Mouse (Mus musculus) midbrain, postnatal 0 days (tissue): ENCODE results near the gene Vcpkmt. TPM values are rescaled to one million over a fixed set of nuclear protein-coding genes. Genes with fewer than 3 reads are reported as not detected.
A peak's percentile ranks its signal among the peaks of the same experiment; 100 is the strongest.

Experiments
- ATAC-seq: fragments of 200-750 bp; cut with Nextera tagmentation; 2 replicates; pipeline ENCODE4 v1.8.0; 2017; ENCODE audit warnings: moderate number of reproducible peaks, mild to moderate bottlenecking, moderate TSS enrichment, moderate library complexity; ENCODE audit not compliant: low FRiP score
- DNase-seq: peaks from one replicate; pipeline ENCODE4 v3.0.0-alpha.2; 2015; ENCODE audit warnings: low spot score
- H3K27ac ChIP-seq: fragments of 300-500 bp; sonication (generic); 2 replicates; pipeline ENCODE4 v1.5.1; 2014; ENCODE audit warnings: low read depth, mild to moderate bottlenecking, low read length, mixed read lengths
- H3K27me3 ChIP-seq: fragments of 300-500 bp; sonication (generic); 2 replicates; pipeline ENCODE4 v1.6.1; 2014; ENCODE audit warnings: low read length, control low read depth, mixed read lengths; ENCODE audit not compliant: insufficient read depth
- H3K36me3 ChIP-seq: fragments of 300-500 bp; sonication (generic); 2 replicates; pipeline ENCODE4 v1.6.1; 2014; ENCODE audit warnings: low read length, control low read depth, mixed read lengths; ENCODE audit not compliant: insufficient read depth
- H3K4me1 ChIP-seq: fragments of 300-500 bp; sonication (generic); 2 replicates; pipeline ENCODE4 v1.6.1; 2014; ENCODE audit warnings: mild to moderate bottlenecking, control low read depth, antibody characterized with exemption, low read length, mixed read lengths; ENCODE audit not compliant: insufficient read depth
- H3K4me2 ChIP-seq: fragments of 300-500 bp; sonication (generic); 2 replicates; pipeline ENCODE4 v1.6.1; 2014; ENCODE audit warnings: low read depth, mild to moderate bottlenecking, low read length, mixed read lengths; ENCODE audit not compliant: poor library complexity, severe bottlenecking
- H3K4me3 ChIP-seq: fragments of 300-500 bp; sonication (generic); 2 replicates; pipeline ENCODE4 v1.5.1; 2014; ENCODE audit warnings: low read depth, mild to moderate bottlenecking, low read length, moderate library complexity
- H3K9ac ChIP-seq: fragments of 300-500 bp; sonication (generic); replicated peaks from 2 replicates; pipeline ENCODE4 v1.6.1; 2014; ENCODE audit warnings: mild to moderate bottlenecking, low read length, moderate library complexity, mixed read lengths; ENCODE audit not compliant: poor library complexity, severe bottlenecking
- H3K9me3 ChIP-seq: fragments of 300-500 bp; sonication (generic); 2 replicates; pipeline ENCODE4 v1.6.1; 2016; ENCODE audit warnings: low read length, control low read depth
- CTCF ChIP-seq: IDR thresholded peaks from 2 replicates; pipeline ENCODE4 v1.5.1; 2016; ENCODE audit warnings: antibody characterized with exemption, mild to moderate bottlenecking
- WGBS: fragments of 180-500 bp; shearing (Covaris S2); extraction: QIAGEN DNeasy Blood & Tissue Kit; methylation state at CpG from one replicate; pipeline ENCODE4 v1.1.7; 2014; 5-methylcytosine and 5-hydroxymethylcytosine counted together
- microRNA-seq: library from miRNA; unstranded; fragments of <30 nt; microRNA quantifications from one replicate; pipeline ENCODE4, GENCODE M21; 2016; ENCODE audit warnings: borderline number of aligned reads
- polyA plus RNA-seq: library from polyadenylated mRNA; unstranded; fragments of >200 nt; fragmentation: Nextera tagmentation; extraction: Ambion mirVana; gene quantifications from 2 replicates; pipeline ENCODE4 v1.2.1, GENCODE M21; 2015
- total RNA-seq: library from RNA; depleted of rRNA; stranded (reverse); fragments of >200 nt; gene quantifications from 2 replicates; pipeline ENCODE4 v1.2.3, GENCODE M21; 2014; rRNA removed

The Vcpkmt gene
- total and polyA plus RNA-seq, 2 experiments from 2014 or later, result 9.4 to 32.5 TPM

DNA sequence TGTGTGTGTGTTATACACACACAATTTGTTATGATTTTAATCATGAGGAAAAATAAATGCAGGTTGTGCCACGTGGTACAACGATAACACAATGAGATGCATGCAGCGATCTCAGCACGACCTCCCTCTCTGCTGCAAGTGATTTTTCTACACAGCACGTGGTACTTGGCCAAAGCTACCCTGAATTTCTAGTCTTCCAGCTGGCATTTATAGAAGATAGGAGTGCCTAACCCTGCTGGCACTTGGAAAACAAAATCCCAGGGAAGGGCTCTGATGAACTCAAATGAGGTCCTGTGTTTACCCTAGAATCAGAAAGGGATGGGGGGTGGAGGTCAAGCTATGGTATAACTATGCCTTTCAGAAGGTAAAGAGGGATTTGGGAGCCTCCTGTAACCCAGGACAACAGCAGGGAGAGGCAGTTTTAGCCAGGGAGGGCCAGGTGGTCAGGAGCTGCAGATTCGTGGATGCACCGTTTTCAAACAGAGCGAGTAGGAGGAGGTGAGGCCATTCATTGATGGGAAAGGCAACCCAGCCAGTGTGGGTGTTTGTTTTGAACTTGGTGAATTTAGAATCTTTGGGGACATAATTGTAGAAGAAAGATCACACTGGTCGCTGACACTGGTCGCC, 46.1 kb downstream of the Vcpkmt start:
- no peak overlapping the region for H3K27ac ChIP-seq
- no peaks in the 10 kb centered on the region for H3K36me3 ChIP-seq
- no peak for DNase-seq
- no peaks in the 10 kb centered on the region for H3K27me3 ChIP-seq
- ATAC-seq, result no peak
- H3K4me3 ChIP-seq, result no peak overlapping the region
- H3K4me2 ChIP-seq, result 0 out of 2 replicates have a peak overlapping the region, but pooled peaks have one; percentile 20
- no peaks in the 10 kb centered on the region for H3K4me1 ChIP-seq
- no peak for TF ChIP-seq CTCF
- no peak overlapping the region for H3K9ac ChIP-seq
- no peaks in the 10 kb centered on the region for H3K9me3 ChIP-seq
- WGBS, result 55% methylated on average over 10 of the region's 10 CpGs

DNA sequence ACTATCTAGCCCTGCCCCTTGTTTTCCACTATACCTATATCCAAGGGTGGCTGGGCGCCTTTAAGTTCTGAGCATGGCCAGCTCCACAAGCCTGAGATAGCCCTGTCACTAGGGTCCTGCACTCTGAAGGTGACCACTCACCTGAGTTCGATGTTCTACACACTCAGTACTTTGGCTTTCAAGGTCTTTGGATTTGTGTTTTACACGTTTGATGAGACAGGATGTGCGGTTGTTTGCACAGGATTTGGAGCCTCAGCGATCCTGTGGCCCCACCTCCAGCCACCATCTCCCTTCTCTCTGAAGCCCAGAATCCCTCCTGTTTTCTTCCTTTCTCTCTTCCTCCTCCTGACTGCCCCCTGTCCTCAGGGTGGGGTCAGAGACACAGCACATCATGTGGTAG, 49.6 kb downstream of the Vcpkmt start:
- ATAC-seq (no peak), DNase-seq (no peak)
- H3K4me2 ChIP-seq, result no peak overlapping the region
- 82% methylated on average over 5 of the region's 5 CpGs for WGBS
- TF ChIP-seq CTCF, result no peak
- H3K9me3 ChIP-seq, result no peaks in the 10 kb centered on the region
- no peaks in the 10 kb centered on the region for H3K27me3 ChIP-seq
- H3K27ac ChIP-seq, result no peak overlapping the region
- H3K36me3 ChIP-seq, result no peaks in the 10 kb centered on the region
- H3K4me3 ChIP-seq, result no peak overlapping the region
- no peaks in the 10 kb centered on the region for H3K4me1 ChIP-seq
- H3K9ac ChIP-seq, result no peak overlapping the region

DNA sequence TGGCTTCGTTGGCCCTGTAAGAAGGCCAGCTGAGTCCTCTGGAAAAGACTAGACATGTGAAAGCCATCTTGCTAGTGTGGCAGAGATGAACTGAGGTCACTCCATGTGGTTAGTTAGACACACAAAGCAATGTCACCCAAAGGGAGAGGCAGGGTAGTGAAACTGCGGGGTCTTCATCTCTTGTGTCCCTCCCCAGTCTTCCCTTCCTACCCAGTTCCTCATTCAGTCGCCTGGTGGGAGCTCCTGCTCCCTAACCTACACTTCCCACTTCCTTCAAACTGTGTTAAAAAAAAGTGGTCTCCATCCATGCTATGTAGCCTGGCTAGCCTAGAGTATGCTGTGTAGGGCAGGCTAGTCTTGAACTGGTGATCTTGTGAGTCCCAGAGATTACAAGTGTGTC, 50.3 kb downstream of the Vcpkmt start:
- no peak overlapping the region for H3K4me2 ChIP-seq
- H3K9me3 ChIP-seq, result no peaks in the 10 kb centered on the region
- H3K4me3 ChIP-seq, result no peak overlapping the region
- WGBS, result 93% methylated on average over 3 of the region's 3 CpGs
- H3K36me3 ChIP-seq, result no peaks in the 10 kb centered on the region
- DNase-seq (no peak), ATAC-seq (no peak)
- TF ChIP-seq CTCF, result no peak
- H3K4me1 ChIP-seq, result no peaks in the 10 kb centered on the region
- no peak overlapping the region for H3K9ac ChIP-seq
- H3K27ac ChIP-seq, result no peak overlapping the region
- no peaks in the 10 kb centered on the region for H3K27me3 ChIP-seq

DNA sequence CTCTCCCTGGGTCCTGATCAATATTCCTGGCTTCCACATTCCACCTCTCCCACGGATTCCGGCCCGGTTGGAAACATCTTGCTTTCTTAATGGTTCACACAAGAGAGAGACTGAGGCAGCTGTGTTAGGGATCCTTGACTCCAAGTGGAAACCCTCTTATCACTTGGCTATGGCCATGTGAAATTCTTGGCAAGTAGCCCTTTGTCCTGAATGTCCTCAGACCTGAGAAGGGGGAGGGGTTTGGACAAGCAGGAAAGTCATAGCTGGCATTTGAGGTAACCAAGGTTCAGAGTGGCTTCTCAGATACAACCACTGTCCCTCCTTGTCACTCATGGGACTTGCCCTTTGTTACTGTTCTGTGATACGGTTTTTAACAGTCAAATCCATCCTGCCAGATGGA, 50.7 kb downstream of the Vcpkmt start:
- WGBS, result 85% methylated on average over 4 of the region's 4 CpGs

DNA sequence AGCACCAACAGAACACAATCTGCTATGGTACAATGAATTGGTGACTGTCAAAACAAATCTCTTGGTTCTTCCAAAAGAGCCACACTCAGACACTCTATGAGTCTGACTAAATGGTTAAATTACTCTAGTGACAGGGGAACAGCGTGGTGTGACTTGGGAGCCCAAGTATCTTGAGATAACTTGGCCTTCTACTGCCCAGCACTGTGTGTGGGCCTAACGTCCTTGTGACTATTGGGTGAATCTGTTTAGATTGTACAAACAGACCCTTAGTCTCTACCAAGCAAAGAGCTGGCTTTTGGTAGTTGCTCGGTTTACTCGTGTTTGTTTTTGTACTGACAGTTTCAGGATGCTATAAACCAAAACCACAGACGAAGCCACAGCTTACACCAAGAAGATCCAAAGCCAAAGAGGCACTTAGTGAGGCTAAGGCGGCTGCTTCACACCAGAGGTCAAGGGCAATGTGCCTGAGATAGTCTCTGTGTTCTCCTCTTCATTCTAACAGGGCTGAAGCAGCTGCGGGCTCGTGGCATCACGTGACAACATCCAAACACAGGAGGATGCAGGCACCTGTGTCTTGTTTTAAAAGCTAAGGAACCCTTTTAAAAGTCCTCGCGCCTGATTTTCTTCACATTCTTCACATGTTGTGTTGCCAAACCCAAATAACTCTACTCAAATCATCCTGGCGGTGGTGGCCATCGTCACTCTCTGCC, 53.0 kb downstream of the Vcpkmt start:
- H3K4me2 ChIP-seq, result no peak overlapping the region
- no peak overlapping the region for H3K4me3 ChIP-seq
- H3K9me3 ChIP-seq, result no peaks in the 10 kb centered on the region
- WGBS, result 86% methylated on average over 13 of the region's 13 CpGs
- no peak overlapping the region for H3K9ac ChIP-seq
- H3K4me1 ChIP-seq, result no peaks in the 10 kb centered on the region
- no peaks in the 10 kb centered on the region for H3K27me3 ChIP-seq
- H3K27ac ChIP-seq, result no peak overlapping the region
- no peaks in the 10 kb centered on the region for H3K36me3 ChIP-seq
- no peak for ATAC-seq
- no peak for DNase-seq
- TF ChIP-seq CTCF, result no peak

More for the DNA sequence above, 50.7 kb downstream of the Vcpkmt start:
- Histone ChIP-seq H3K9ac (no peak overlapping the region), H3K4me2 (no peak overlapping the region), H3K27me3 (no peaks in the 10 kb centered on the region), H3K4me1 (no peaks in the 10 kb centered on the region), H3K36me3 (no peaks in the 10 kb centered on the region), H3K27ac (no peak overlapping the region), H3K9me3 (no peaks in the 10 kb centered on the region), H3K4me3 (no peak overlapping the region)
- DNase-seq, result no peak
- no peak for TF ChIP-seq CTCF
- ATAC-seq, result no peak

DNA sequence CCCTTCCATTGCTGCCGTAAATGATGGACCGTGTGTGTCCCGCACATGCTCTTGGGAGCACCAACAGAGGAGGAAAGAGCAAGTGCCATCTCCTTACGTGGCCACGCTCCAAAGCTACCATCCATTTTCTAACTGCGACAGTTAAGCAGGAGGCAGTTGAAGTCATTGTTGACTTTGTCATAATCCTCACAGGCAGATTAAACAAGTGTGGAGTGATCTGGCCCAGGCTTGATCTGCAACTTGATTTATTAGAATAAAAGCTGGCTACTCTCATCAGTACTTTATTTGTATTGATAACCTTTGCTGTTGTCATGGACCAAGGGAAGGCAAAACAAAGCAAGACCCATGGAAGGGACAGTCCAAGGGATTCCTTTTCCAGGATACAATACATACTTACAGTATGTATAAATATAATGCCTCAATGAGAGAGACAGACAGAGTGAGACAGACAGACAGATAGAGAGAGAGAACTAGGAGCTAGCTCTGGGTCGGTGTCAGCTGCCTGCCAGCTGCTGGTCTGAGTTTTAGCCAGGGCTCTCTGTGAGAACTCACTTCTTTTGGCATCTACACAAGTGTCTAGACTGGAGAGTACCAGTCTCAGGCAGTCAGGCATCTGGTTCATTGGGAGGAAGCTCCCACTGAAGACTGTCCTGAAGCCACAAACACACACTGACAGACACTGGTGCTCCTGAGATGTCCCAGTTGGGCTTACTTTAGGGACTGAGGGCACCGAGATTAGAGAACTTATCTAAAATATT, 54.4 kb downstream of the Vcpkmt start:
- H3K27me3 ChIP-seq, result no peaks in the 10 kb centered on the region
- WGBS, result 92% methylated on average over 8 of the region's 8 CpGs
- TF ChIP-seq CTCF, result no peak

More for the DNA sequence above, 54.4 kb downstream of the Vcpkmt start:
- Histone ChIP-seq H3K4me2 (no peak overlapping the region), H3K4me1 (no peaks in the 10 kb centered on the region), H3K36me3 (no peaks in the 10 kb centered on the region), H3K9ac (no peak overlapping the region), H3K4me3 (no peak overlapping the region), H3K27ac (no peak overlapping the region), H3K9me3 (no peaks in the 10 kb centered on the region)
- ATAC-seq (no peak), DNase-seq (peak; percentile 42)

Small RNA genes lying within 50 kb of the gene (microRNA-seq; reads per million reads assigned to microRNA genes)
- not detected for gene Gm23018

Other genes with a start within 250 kb of the Vcpkmt start
- 24.0 and 40.8 TPM in 2 replicates for gene Nemf, start 225.9 kb downstream of the Vcpkmt start, total RNA-seq
- gene Nemf, start 225.9 kb downstream of the Vcpkmt start, polyA plus RNA-seq, result 63.9 and 69.6 TPM in 2 replicates
- 122 TPM in 2 replicates for gene Arf6, start 210.9 kb downstream of the Vcpkmt start, total RNA-seq
- 34.9 and 42.0 TPM in 2 replicates for gene Arf6, start 210.9 kb downstream of the Vcpkmt start, polyA plus RNA-seq
- gene Gm9887, start 210.6 kb downstream of the Vcpkmt start, total RNA-seq, result not detected in 2 replicates
- 0.90 and 1.0 TPM in 2 replicates for gene Gm9887, start 210.6 kb downstream of the Vcpkmt start, polyA plus RNA-seq
- 32.3 and 33.6 TPM in 2 replicates for gene Sos2, start 98.8 kb upstream of the Vcpkmt start, total RNA-seq
- 6.3 and 7.7 TPM in 2 replicates for gene Sos2, start 98.8 kb upstream of the Vcpkmt start, polyA plus RNA-seq
- 11.0 and 14.8 TPM in 2 replicates for gene L2hgdh, start 141.8 kb upstream of the Vcpkmt start, total RNA-seq
- gene L2hgdh, start 141.8 kb upstream of the Vcpkmt start, polyA plus RNA-seq, result 9.7 and 9.8 TPM in 2 replicates
- 19.8 and 41.7 TPM in 2 replicates for gene Atp5s, start 141.9 kb upstream of the Vcpkmt start, total RNA-seq
- gene Atp5s, start 141.9 kb upstream of the Vcpkmt start, polyA plus RNA-seq, result 39.1 and 44.4 TPM in 2 replicates
- 40.3 and 46.0 TPM in 2 replicates for gene Cdkl1, start 208.2 kb upstream of the Vcpkmt start, total RNA-seq
- 21.7 and 21.8 TPM in 2 replicates for gene Cdkl1, start 208.2 kb upstream of the Vcpkmt start, polyA plus RNA-seq